Mouse (Mus musculus) adrenal gland, postnatal 25 days (tissue): ENCODE measurements around the gene Ddost. TPM values are rescaled to one million over a fixed set of nuclear protein-coding genes. Genes with fewer than 3 reads are reported as not detected.

ENCODE experiments used
- DNase-seq: peaks from one replicate; pipeline ENCODE4 v3.0.0; 2021; ENCODE audit warnings: mixed read lengths
- microRNA-seq, 2 experiments: library from miRNA; unstranded; fragments of <30 nt; microRNA quantifications; one replicate each; pipeline ENCODE4 v1.2.0; 2021
- total RNA-seq: library from RNA; stranded (reverse); gene quantifications from 2 replicates; pipeline ENCODE4 v1.2.3, GENCODE M21; 2021

The Ddost gene
- total RNA-seq, 1 experiment from 2014 or later, result 106 TPM

DNA sequence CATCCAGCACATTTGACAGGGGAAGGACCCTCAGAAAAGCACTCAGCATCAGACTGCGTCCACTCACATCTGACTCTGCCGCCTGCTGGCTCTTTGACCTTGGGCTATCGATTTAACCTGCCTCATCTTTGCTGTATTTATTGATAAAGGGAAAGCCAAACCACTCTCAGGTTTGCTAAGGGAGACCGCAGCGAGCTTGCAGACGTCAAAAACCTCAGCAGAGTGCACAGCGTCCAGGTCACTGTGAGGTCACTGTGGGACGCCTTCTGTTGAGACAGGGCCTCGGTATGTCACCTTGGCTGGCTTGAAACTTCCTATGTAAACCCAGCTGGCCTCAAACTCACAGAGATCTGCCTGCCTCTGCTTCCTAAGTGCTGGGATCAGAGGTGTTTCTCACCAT, 32.8 kb downstream of the Ddost start:
- no peak for DNase-seq

DNA sequence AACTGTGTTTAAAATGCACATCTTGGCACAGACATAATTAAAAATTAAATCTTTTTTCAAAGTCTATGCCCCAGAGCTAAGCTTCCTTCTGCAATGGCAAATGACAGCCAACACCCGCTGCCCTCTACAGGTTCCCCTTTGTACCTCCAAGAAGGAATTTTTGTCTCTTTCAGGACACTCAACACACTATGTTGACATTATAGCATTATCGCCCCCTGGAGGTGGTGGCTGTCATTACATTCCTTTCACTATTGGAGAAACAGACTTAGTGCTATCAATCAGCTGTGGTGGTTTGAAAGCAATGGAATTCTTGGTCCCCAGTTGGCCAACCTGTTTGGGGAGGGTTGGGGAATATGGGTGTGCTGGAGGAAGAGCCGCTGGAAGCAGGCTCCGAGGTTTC, 35.4 kb downstream of the Ddost start:
- peak; percentile 47 for DNase-seq

- no peak for DNase-seq
Observed at GRCm38 (mm10) chr4:138341393-138341792, 36.9 kb downstream of the Ddost start.

DNA sequence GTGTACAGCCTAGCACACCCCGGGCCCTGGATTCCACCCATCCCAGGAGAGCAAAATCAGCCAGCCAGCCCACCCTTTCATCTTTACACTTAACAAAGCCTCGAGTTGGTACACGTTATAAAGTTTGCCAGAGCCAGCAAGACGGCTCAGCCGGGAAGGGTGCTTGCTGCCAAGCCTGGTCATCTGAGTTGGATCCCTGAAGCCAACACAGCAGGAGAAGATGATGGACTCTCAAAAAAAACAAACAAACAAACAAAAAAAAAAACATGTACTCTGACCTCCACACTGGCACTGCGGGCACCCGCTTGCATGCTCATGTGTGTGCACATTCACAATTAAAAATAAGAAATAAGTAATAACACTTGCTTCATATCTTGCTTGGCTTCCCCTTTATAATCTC, 37.5 kb downstream of the Ddost start:
- DNase-seq, result no peak

DNA sequence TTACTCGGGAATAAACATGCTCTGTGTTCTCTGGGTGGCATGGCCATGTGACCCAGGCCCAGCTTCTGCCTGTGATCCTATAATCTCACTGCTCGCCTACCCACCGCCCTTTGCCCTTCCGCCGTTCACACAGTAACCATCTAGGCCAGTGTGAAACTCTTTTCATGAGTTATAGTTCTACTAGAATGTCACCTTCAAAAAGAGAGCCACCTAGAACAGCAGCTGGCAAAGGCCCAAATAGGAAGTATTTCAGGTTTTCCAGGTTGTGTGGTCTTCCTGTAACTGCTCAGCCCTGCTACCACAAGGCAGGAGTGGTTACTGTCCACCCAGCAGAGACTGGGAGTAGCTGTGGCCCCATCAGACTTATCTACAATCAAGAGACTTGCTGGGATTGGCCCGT, 38.2 kb downstream of the Ddost start:
- DNase-seq, result no peak

DNA sequence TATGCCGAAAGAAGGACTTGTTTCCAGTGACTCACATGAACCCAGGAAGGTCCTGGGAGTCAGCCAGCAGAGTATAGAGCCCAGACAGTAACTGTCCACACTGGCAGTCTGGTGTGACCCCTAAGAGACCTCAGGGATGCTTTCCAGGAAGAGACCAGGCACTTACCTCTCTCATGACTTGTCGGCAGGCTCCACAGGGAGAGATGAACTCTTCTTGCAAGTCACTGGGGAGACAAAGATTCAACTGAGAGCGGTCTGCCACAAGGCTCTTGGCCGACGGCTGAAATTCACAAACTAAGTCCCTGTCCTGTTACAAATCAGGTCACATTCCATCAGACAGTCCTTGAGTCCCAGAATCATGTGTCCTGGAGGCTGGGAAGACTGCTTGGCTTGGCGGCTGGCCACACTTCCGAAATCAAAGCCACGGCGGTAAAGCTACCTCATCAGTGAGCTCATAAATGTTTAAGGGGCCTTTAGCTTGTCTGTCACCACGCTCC, 38.9 kb downstream of the Ddost start:
- DNase-seq, result peak; percentile 71

- DNase-seq, result peak; percentile 58
Observed at GRCm38 (mm10) chr4:138344891-138345545, 40.5 kb downstream of the Ddost start.

GRCm38 (mm10) chr4:138347280-138347679, 42.8 kb downstream of the Ddost start:
- no peak for DNase-seq

DNA sequence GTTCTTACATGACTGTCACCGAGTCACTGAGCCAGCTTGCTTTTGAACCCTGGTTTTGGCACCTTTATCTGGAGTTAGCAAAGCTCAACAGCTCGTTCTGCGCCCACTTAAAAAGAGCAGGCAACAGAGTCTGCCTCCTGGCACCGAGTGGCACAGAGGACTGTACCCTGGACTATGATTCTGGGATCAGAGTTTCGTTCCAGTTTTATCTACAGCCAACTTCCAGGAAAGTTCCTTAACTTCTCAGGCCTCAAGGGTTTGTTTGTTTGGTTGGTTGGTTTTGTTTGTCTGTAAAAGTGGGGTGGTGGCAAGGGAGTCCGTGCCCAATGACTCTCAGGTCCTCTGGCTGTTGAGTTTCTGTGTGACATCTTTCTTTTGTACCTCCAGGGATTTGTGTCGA, 44.2 kb downstream of the Ddost start:
- DNase-seq, result no peak

DNA sequence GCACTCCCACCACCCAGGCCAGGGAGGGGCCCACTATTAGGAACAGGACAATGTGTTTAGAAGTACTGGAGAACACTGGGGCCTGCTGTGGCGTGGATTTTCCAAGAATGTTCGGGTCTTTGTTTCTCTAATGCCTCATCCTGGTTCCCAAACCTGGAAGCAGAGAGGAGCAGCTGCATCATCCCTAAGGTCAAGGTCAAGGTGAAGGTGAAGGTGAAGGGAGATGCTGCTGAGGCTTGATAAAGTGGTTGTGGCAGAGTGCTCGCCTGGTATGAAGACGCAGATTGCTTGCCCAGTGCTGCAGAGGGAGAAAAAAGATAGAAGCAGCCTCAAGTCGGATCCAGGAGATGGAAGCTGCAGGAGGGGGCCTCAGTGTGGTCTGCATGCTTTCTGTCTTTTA, 47.3 kb downstream of the Ddost start:
- no peak for DNase-seq

DNA sequence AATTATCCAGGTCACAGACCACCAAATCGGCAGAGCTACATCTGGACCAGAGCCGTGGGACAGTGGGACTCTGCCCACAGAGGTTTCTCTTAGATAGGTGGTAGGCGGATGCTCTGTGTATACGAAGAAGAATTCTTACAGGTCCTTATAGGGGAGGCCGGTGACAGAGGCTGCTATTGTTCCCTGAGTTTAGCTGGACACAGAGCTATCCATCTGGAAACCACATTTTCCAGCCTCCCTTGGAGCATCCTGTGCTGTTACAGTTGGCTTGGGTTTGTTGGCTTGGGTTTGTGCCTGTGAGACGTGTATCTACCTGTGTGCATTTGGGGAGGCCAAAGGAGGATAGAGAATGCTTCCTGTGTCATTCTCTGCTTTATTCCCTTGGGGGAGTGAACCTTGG, 48.2 kb downstream of the Ddost start:
- DNase-seq, result no peak

GRCm38 (mm10) chr4:138353438-138354171, 49.1 kb downstream of the Ddost start:
- DNase-seq, result peak; percentile 51

GRCm38 (mm10) chr4:138355496-138355895, 51.0 kb downstream of the Ddost start:
- DNase-seq, result no peak

GRCm38 (mm10) chr4:138356141-138356540, 51.6 kb downstream of the Ddost start:
- no peak for DNase-seq

DNA sequence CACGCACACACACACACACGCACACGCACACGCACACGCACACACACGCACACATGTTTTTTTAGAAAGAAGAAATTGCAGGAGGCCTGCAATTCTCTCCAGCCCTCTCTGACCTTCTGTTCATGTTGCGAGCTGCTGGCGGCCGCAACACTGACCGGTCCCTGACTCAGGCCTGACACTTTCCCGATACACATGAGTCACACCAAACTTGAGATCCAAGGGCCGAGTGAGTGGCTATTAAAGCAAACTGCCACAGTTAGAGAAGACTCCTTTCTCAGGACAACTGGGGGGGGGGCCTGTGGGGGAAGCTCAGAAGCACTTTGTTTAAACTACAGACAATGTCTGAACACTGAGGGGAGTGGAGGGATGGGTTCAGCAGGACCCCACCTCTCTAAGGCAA, 52.0 kb downstream of the Ddost start:
- peak; percentile 40 for DNase-seq

GRCm38 (mm10) chr4:138358176-138358575, 53.6 kb downstream of the Ddost start:
- no peak for DNase-seq

- no peak for DNase-seq
Observed at GRCm38 (mm10) chr4:138361370-138361821, 56.9 kb downstream of the Ddost start.

Small RNAs within 50 kb of the gene (microRNA-seq; reads per million reads assigned to microRNA genes)
- 0 to 1.0 reads per million in 2 experiments for gene Gm27646
- 0.36 to 2.7 reads per million in 2 experiments for gene Mir7019

Other genes with a start within 250 kb of the Ddost start
- 214 and 265 TPM in 2 replicates for gene Hp1bp3, start 88.4 kb upstream of the Ddost start, total RNA-seq
- gene Sh2d5, start 54.3 kb upstream of the Ddost start, total RNA-seq, result 2.1 and 2.3 TPM in 2 replicates
- 2.4 and 4.3 TPM in 2 replicates for gene Kif17, start 54.3 kb upstream of the Ddost start, total RNA-seq
- 161 and 201 TPM in 2 replicates for gene Pink1, start 21.6 kb downstream of the Ddost start, total RNA-seq
- gene Cda, start 63.3 kb downstream of the Ddost start, total RNA-seq, result 13.8 and 20.3 TPM in 2 replicates
- gene Fam43b, start 91.8 kb downstream of the Ddost start, total RNA-seq, result 2.9 and 3.1 TPM in 2 replicates
- gene Mul1, start 129.9 kb downstream of the Ddost start, total RNA-seq, result 26.7 and 50.4 TPM in 2 replicates
- 24.8 and 26.3 TPM in 2 replicates for gene Camk2n1, start 149.6 kb downstream of the Ddost start, total RNA-seq